Mouse (Mus musculus): ENCODE measurements around the gene Rnps1.

GRCm38 (mm10) chr17:24446590-24446989 is 32.2 kb downstream of the Rnps1 start:
- TF ChIP-seq POLR2A (IDR thresholded peaks at IDR 0.05; ENCODE audit: borderline replicate concordance, control insufficient read depth, low read depth, low read length) (no peak), CTCF (IDR thresholded peaks at IDR 0.05; ENCODE audit: control insufficient read depth, insufficient read depth, low read length) (no peak)

Data from bone marrow, adult 2 months (tissue).